Mouse (Mus musculus) lung, postnatal 0 days (tissue): Measurements from ENCODE around the gene Cd180. TPM values are rescaled to one million over a fixed set of nuclear protein-coding genes. Genes with fewer than 3 reads are reported as not detected.

ENCODE experiments used
- ATAC-seq: fragments of 200-750 bp; cut with Nextera tagmentation; 2 replicates; pipeline ENCODE4 v1.8.0; 2017; ENCODE audit warnings: moderate library complexity
- DNase-seq: peaks from one replicate; pipeline ENCODE4 v3.0.0-alpha.2; 2016; ENCODE audit warnings: low spot score
- H3K27ac ChIP-seq: fragments of 300-500 bp; sonication (generic); 2 replicates; pipeline ENCODE4 v1.5.1; 2014; ENCODE audit warnings: antibody characterized with exemption, mild to moderate bottlenecking, low read length, mixed read lengths
- H3K27me3 ChIP-seq: fragments of 300-500 bp; sonication (generic); replicated peaks from 2 replicates; pipeline ENCODE4 v1.6.1; 2014; ENCODE audit warnings: low read length, mixed read lengths; ENCODE audit not compliant: insufficient read depth
- H3K36me3 ChIP-seq: fragments of 300-500 bp; sonication (generic); 2 replicates; pipeline ENCODE4 v1.6.1; 2014; ENCODE audit warnings: low read length, mixed read lengths; ENCODE audit not compliant: insufficient read depth
- H3K4me1 ChIP-seq: fragments of 300-500 bp; sonication (generic); 2 replicates; pipeline ENCODE4 v1.6.1; 2014; ENCODE audit warnings: antibody characterized with exemption, low read depth, low read length, mixed read lengths; ENCODE audit not compliant: insufficient read depth
- H3K4me2 ChIP-seq: fragments of 300-500 bp; sonication (generic); replicated peaks from 2 replicates; pipeline ENCODE4 v1.6.1; 2014; ENCODE audit warnings: low read depth, mild to moderate bottlenecking, low read length, moderate library complexity, mixed read lengths
- H3K4me3 ChIP-seq: fragments of 300-500 bp; sonication (generic); 2 replicates; pipeline ENCODE4 v1.5.1; 2014; ENCODE audit warnings: low read depth, low read length
- H3K9ac ChIP-seq: fragments of 300-500 bp; sonication (generic); replicated peaks from 2 replicates; pipeline ENCODE4 v1.6.1; 2014; ENCODE audit warnings: low read depth, mild to moderate bottlenecking
- H3K9me3 ChIP-seq: fragments of 300-500 bp; sonication (generic); 2 replicates; pipeline ENCODE4 v1.6.1; 2016; ENCODE audit warnings: low read length, mixed read lengths
- CTCF ChIP-seq: IDR thresholded peaks from 2 replicates; pipeline ENCODE4 v1.5.1; 2016; ENCODE audit warnings: antibody characterized with exemption, mild to moderate bottlenecking
- EP300 ChIP-seq: IDR thresholded peaks from 2 replicates; pipeline ENCODE4 v1.6.1; 2016; ENCODE audit warnings: antibody characterized with exemption, mild to moderate bottlenecking, control low read depth
- WGBS: fragments of 180-500 bp; shearing (Covaris S2); extraction: QIAGEN DNeasy Blood & Tissue Kit; methylation state at CpG from one replicate; pipeline ENCODE4 v1.1.7; 2014; 5-methylcytosine and 5-hydroxymethylcytosine counted together
- polyA plus RNA-seq: library from polyadenylated mRNA; unstranded; fragments of >200 nt; fragmentation: Nextera tagmentation; extraction: Ambion mirVana; gene quantifications from 2 replicates; pipeline ENCODE4 v1.2.1, GENCODE M21; 2015

The Cd180 gene
- polyA plus RNA-seq, 1 experiment from 2014 or later, result 0.67 TPM

- H3K9me3 ChIP-seq, result no peaks in the 10 kb centered on the region
- no peaks in the 10 kb centered on the region for H3K36me3 ChIP-seq
- no peak overlapping the region for H3K9ac ChIP-seq
- 84% methylated on average over 6 of the region's 6 CpGs for WGBS
- no peak overlapping the region for H3K4me2 ChIP-seq
- H3K27ac ChIP-seq, result no peak overlapping the region
- no peak for ATAC-seq
- TF ChIP-seq CTCF (no peak), EP300 (no peak)
- H3K27me3 ChIP-seq, result no peaks in the 10 kb centered on the region
- 0 out of 2 replicates have a peak, but pooled peaks cover 4% of the 10 kb centered on the region for H3K4me1 ChIP-seq
- H3K4me3 ChIP-seq, result no peak overlapping the region
- DNase-seq, result peak; percentile 35
Measured at GRCm38 (mm10) chr13:102689201-102690090, 3.9 kb upstream of the Cd180 start.

DNA sequence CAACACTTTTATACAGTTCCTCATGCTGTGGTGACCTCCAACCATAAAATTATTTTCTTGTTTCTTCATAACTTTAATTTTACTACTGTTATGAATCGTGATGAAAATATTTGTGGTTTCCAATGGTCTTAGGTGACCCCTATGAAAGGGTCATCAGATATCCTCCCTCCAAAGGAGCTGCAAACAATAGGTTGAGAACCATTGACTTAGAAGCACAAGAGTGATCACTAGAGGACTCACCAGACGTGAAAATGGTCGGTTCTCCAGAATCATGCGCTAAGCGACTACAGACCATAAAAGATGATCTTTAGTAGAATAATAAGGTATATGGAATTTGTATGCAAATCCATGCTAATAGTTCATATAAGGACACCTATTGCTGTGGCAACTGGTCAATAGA, 3.2 kb upstream of the Cd180 start:
- Histone ChIP-seq H3K27me3 (no peaks in the 10 kb centered on the region), H3K27ac (no peak overlapping the region), H3K9me3 (no peaks in the 10 kb centered on the region), H3K4me1 (0 out of 2 replicates have a peak, but pooled peaks cover 4% of the 10 kb centered on the region), H3K4me2 (no peak overlapping the region), H3K9ac (no peak overlapping the region), H3K36me3 (no peaks in the 10 kb centered on the region), H3K4me3 (no peak overlapping the region)
- no peak for TF ChIP-seq EP300
- TF ChIP-seq CTCF, result no peak
- DNase-seq, result no peak
- WGBS, result 86% methylated on average over 5 of the region's 5 CpGs
- no peak for ATAC-seq

- H3K36me3 ChIP-seq, result no peaks in the 10 kb centered on the region
- WGBS, result 68% methylated on average over 11 of the region's 11 CpGs
Measured at GRCm38 (mm10) chr13:102691408-102692150, 1.8 kb upstream of the Cd180 start.

DNA sequence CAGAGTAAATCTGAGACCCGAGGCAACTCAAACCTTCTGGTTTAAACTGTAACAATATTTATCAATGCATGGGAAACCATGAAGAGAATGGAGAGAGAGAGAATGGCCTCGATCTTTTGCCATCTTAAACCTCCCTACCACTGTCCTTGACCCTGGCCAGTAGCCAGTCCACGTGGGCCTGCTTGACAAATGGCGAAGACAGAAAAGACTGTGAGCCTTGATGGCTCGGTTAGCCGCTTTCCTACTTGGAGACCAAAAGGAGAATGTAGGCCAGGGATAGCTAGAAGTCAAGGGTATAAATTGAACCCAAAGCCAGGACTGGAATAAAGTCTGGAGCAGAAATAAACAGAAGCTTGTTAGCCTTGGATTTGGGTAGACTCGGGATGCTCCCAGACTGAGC, 796 bp downstream of the Cd180 start:
- Histone ChIP-seq H3K9ac (no peak overlapping the region), H3K27ac (no peak overlapping the region), H3K4me1 (peaks cover 8% of the 10 kb centered on the region; the same call in 1 of the 2 replicates), H3K4me3 (no peak overlapping the region), H3K4me2 (no peak overlapping the region), H3K36me3 (no peaks in the 10 kb centered on the region), H3K27me3 (no peaks in the 10 kb centered on the region), H3K9me3 (no peaks in the 10 kb centered on the region)
- no peak for ATAC-seq
- TF ChIP-seq CTCF, result no peak
- TF ChIP-seq EP300, result no peak
- WGBS, result 87% methylated on average over 7 of the region's 7 CpGs
- DNase-seq, result no peak

More at GRCm38 (mm10) chr13:102691408-102692150, 1.8 kb upstream of the Cd180 start:
- Histone ChIP-seq H3K9ac (no peak overlapping the region), H3K27ac (no peak overlapping the region), H3K4me3 (no peak overlapping the region), H3K9me3 (no peaks in the 10 kb centered on the region), H3K27me3 (no peaks in the 10 kb centered on the region), H3K4me1 (0 out of 2 replicates have a peak, but pooled peaks cover 4% of the 10 kb centered on the region), H3K4me2 (no peak overlapping the region)
- no peak for ATAC-seq
- TF ChIP-seq EP300, result no peak
- no peak for DNase-seq

GRCm38 (mm10) chr13:102695121-102695905, 2.0 kb downstream of the Cd180 start:
- Histone ChIP-seq H3K4me3 (no peak overlapping the region), H3K36me3 (no peaks in the 10 kb centered on the region), H3K4me1 (peaks cover 8% of the 10 kb centered on the region; the same call in 1 of the 2 replicates), H3K9me3 (no peaks in the 10 kb centered on the region), H3K27ac (no peak overlapping the region), H3K27me3 (no peaks in the 10 kb centered on the region), H3K9ac (no peak overlapping the region), H3K4me2 (no peak overlapping the region)
- ATAC-seq, result no peak
- DNase-seq, result peak; percentile 34
- TF ChIP-seq CTCF, result no peak
- no peak for TF ChIP-seq EP300
- 52% methylated on average over 7 of the region's 7 CpGs for WGBS
